Mouse (Mus musculus): ENCODE results near the gene Slc16a7.

- TF ChIP-seq CTCF (IDR thresholded peaks at IDR 0.05; ENCODE audit: borderline replicate concordance, insufficient read depth, low read length) (no peak), POLR2A (IDR thresholded peaks at IDR 0.05; ENCODE audit: low read depth, low read length) (no peak)
These were observed 206.7 kb downstream of the Slc16a7 start for GRCm38 (mm10) chr10:125182545-125182944.
